Mouse (Mus musculus) brain, embryonic 18.5 days (tissue): ENCODE results near the gene Ucn.

Experiments
- DNase-seq: peaks from one replicate; pipeline ENCODE4 v3.0.0-alpha.2; 2012; ENCODE audit warnings: low read depth, low spot score

The Ucn gene

GRCm38 (mm10) chr5:31108000-31108490 is 30.6 kb downstream of the Ucn start, which contains the start of gene Slc30a3:
Gene Slc30a3 (minus strand): TSS chr5:31108237.
- no peak for DNase-seq

GRCm38 (mm10) chr5:31105814-31106335 is 32.8 kb downstream of the Ucn start, which contains the start of gene Dnajc5g:
Gene Dnajc5g (plus strand): TSS chr5:31106285.
- DNase-seq: no peak

GRCm38 (mm10) chr5:31095711-31096480 is 42.7 kb downstream of the Ucn start:
- DNase-seq: no peak

- no peak for DNase-seq
These were observed 43.6 kb downstream of the Ucn start for GRCm38 (mm10) chr5:31094799-31095691.

GRCm38 (mm10) chr5:31094100-31094798 is 44.4 kb downstream of the Ucn start:
- no peak for DNase-seq

DNA sequence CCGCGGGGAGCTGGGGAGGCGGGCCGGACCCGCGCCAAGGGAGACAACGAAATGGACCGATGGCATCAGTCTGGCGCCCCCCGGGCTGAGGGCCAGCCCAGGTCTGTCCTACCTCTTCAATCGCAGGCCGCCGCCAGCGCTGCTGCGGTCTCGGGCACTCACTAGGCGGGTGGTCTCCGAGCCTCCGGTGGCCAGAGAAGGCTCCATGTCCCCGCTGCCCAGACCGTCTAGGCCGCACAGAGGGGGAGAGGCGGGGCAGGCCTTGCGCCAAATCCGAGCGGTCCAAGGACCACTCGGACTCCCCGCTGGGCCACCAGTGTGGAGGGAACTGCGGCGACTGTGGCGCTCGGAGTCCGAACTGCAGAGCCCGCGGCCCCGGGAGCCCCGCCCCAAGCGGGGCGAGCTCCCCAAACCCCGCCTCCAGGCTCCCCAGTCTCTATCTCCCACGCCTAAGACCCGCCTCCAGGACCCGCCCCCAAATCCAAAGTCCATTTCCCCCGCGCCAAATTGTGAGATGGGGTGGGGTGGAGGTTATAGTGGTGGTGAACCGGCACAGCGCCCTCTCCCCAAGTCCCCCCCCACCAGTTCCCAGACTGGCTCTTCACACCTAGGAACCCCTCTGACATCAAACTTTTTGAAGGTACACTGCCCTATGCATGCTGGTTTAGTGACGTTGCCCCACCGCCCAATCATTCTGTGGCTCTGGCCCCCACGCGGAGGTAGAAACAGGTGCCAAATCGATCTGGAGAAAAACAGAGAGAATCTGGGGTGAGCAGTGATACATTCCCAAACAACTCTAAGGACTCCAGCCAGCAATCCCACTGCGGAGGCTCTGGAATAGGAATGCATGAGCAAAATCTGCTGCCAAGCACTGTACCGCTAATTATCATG is 45.2 kb downstream of the Ucn start:
- DNase-seq: no peak

GRCm38 (mm10) chr5:31092231-31092975 is 46.2 kb downstream of the Ucn start:
- no peak for DNase-seq
